Mouse (Mus musculus) adrenal gland, postnatal 4 days (tissue): Measurements from ENCODE around the gene Scrg1. TPM values are rescaled to one million over a fixed set of nuclear protein-coding genes. Genes with fewer than 3 reads are reported as not detected.
"Not testable (repeated sequence)": the region's sequence is repeated elsewhere in the genome, so short reads cannot be mapped to it uniquely, and the experiment has no call there.

Source experiments
- DNase-seq, 2 experiments: peaks; one replicate each; pipeline ENCODE4 v3.0.0; 2021 to 2022; ENCODE audit warnings: low spot score in 2 of 2, mixed read lengths in 2 of 2
- total RNA-seq, 2 experiments: library from RNA; stranded (reverse); gene quantifications; 2 replicates each; pipeline ENCODE4 v1.2.3; 2021

The Scrg1 gene
- total RNA-seq, 2 experiments from 2014 or later = 1.5 to 1.9 TPM

DNA sequence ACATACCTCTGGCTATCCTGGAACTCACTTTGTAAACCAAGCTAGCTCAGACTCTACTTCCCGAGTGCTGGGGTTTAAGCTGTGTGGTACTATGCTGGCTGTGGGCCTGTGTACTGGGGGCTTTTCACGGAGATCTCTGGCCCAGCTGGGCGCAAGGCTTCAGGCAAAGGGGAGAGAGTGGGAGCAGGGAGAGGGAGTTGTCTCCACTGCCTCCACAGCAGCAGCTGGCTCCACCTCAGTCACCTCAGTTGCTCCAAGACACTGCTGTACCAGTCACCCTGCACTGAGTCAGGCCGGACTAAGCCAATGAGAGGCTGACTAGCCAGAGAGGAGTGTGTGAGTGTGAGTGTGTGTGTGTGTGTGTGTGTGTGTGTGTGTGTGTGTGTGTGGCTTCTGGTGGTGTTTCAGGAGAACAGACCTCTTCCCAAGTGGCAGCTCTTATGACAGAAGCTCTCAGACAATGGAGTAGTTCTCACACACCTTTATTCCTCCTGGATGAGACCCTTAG is 51.9 kb downstream of the Scrg1 start:
- DNase-seq = no peak

DNA sequence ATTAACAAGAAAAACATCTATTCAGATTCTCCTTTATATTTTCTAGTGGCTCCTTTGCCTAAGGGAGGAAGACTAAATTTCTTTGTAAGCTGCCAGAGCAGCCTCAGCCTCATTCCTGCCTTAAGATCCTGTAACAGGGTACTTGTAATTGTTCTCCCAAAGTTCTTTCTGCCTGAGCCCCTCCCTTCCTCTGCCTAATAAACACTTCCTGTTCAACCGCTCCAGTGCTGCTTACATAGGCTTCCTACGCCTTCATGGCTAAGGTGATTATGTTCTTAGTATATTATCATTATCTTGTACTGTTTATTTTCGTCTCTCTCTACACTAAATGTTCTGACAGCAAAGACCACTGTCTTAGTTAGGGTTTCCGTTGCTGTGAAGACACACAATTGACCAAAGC is 52.9 kb downstream of the Scrg1 start:
- DNase-seq = no peak

DNA sequence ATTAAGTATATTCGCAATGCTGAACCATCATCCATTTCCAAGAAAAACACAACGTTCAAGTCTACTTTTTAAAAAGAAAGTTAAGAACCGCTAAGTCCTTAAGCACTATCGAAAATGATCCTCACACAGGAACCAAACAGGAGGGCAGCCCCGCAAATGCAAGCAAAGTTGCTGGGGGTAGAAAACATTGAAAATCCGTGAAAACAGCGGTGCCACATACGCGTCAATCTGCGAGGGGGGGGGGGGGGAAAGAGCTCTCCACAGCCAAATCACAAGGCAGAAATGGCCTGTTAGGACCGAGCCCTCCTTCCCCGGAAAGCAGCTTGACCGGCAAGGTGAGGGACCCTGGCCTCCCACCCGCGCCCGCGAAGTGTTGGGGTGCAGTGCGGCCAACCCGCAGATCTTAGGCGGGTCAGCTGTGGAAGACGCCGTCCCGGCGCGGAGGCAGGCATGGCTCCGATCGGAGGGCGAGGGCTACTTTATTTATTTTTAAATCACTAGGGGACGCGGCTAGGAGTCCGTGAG is 55.1 kb downstream of the Scrg1 start:
- DNase-seq = peak in 1 of 2 experiments; percentile 18

DNA sequence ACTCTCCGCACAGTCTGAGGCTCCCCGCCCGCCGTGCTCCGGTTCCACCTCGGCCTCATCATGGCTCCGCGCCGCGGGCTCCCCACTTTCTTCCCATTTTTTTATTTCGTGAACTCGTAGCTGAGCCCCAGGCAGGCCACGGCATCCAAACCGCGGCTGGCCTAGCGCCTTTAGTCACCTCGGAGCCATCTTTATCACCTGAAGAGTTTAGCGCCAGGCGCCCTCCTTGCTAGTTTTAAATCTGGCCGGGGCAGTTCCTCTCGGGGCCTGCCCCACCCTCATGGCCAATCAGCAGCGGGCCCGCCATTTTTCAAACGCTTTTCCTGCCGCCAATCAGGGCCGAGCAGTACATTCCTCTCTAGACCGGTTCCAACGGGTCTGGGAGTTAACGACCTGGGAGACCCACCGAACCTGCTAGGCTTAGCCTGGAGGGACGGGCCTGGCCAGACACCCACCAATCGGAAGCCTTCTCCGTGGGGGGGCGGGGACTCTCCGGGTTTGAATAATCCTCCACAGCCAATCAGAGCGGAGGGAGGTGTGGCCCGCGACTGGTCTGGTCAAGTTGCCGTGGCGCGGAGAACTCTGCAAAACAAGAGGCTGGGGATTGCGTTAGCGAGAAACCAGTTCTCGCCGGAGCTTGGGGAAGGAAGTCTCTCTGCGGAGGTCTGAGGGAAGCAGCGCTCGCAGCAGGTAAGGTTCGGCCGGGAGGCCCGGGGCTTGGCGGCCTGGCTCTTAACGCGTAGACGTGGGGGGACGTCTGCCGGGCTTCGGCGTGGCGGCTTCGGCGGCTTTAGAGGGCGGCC is 55.8 kb downstream of the Scrg1 start, which contains the start of gene Hmgb2:
TSS of gene Hmgb2 (plus strand) at position 592 of the 803 bp plus-strand sequence.
- peak; percentile 98 to 100 for DNase-seq

DNA sequence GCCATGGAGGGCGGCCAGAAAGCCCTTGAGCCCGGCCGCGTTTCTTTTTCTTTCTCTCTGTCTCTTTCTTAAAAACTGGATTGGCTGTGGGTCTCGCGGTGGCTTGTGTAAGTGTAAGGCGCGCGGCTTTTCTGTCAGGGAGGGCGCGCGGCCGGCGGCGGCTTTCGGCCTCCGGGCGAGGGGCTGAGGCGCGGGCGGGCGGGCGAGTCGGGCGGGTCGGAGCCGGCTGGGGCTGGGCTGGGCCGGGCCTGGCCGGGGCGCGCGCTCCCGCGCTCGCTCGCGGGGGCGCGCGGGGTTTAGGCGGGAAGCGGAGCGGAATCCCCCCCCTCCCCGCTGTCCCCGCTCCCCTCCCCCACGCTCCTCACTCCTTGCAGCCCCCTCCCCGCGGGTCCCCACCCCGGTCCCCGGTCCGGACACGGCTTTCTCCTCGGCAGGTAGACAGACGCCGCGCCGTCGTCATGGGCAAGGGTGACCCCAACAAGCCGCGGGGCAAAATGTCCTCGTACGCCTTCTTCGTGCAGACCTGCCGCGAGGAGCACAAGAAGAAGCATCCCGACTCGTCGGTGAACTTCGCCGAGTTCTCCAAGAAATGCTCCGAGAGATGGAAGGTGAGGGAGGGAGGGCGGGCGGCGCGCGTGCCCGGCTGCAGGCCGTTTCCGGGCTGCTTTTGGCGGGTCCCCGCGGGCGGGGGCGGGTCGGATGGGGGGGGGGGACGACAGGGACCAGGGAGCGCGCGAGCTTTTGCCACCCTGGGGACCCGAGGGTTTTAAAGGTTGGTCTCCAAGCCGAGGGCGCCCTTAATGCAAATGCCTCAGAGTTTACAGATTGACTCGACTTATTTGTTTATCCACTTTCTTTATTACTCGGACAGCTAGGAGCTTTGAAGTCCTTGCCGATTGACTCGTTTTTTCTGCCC is 56.7 kb downstream of the Scrg1 start:
- DNase-seq = no peak

DNA sequence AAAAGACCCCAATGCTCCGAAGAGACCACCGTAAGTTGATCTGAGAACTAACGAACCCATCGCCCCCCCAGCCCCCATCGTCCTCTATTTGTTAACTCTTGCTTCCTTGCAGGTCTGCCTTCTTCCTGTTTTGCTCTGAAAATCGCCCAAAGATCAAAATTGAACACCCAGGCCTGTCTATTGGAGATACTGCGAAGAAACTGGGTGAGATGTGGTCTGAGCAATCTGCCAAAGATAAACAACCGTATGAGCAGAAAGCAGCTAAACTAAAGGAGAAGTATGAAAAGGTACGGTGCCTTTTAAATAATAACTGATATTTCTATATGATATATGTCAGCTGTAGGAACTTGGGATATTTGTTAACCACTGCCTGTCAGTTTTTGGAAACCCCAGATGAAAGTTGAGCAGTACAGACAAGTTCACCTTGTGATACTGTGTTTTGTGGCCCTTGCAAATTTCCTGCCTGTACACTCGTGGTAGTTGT is 57.5 kb downstream of the Scrg1 start:
- DNase-seq = not testable (repeated sequence)

DNA sequence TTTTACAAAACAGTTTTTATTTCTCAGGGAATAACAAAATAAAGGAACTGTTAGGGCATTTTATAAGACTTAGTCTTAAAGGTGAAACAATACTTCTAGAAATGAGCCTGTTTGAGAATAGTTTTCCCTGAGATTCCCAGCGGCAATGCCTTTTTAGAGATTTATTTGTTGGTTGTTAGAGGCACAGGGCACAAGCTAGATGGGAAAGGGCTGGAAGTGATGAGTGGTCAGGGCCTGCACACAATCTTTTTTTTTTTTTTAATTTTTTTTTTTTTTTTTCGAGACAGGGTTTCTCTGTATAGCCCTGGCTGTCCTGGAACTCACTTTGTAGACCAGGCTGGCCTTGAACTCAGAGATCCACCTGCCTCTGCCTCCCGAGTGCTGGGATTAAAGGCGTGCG is 61.0 kb downstream of the Scrg1 start:
- DNase-seq = not testable (repeated sequence)

DNA sequence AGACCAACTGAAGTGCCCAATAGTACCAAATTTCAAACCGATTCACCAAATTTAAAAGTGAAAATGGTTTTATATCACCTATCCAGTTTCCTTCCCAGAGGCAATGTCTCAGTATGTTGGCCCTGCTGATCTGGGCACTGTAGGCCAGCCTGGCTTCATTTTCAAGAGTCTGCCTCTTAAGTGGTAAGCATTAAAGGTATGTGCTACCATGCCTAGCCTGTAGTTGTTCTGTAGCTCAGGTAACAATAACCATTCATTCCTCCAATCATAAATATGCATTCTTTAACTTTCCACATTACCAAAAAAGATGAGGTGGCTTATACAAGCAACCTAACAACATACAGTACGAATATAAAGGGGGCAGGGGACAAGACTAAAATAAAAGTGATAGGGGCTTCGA is 62.0 kb downstream of the Scrg1 start:
- no peak for DNase-seq

DNA sequence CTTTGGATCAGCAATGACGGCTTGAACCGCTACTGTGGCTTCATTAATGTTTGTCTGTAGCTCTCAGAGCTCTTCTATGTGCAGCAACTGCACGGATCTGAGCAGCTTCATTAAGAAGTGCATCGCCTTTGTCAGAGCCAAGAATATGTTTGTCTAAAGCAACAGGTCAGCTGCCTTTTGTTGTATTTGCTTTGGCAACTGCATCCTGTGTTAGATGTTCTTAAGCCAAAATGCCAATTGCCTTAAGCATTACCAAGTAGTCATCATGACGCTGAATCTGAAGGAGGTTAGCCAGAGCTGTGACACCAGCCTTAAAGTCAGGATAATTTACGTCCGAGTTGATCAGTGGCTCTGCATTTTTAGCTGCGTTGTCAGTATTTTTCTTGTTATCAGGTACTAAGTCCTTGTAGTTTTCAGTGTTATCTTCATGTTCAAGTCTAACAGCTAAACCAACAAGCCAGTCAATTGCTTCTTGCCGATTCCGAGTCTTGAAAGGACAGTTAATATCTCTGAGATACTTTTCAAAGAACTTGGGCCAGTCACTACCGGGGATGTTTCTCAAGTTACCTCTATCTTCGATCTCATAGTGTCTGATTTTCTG is 64.6 kb downstream of the Scrg1 start:
- DNase-seq = no peak

Other genes starting within 250 kb of the Scrg1 start
- 10 to 100 TPM; 59.6 to 63.5 TPM for gene Hand2, start 134.9 kb upstream of the Scrg1 start, total RNA-seq
- gene Sap30, start 31.9 kb downstream of the Scrg1 start, total RNA-seq = 10 to 100 TPM; 15.6 to 15.9 TPM
- gene Hmgb2, start 56.0 kb downstream of the Scrg1 start, total RNA-seq = 100 to 1,000 TPM; 172 to 189 TPM
- 10 to 100 TPM; 20.9 to 23.7 TPM for gene Galnt7, start 197.1 kb downstream of the Scrg1 start, total RNA-seq